Mouse (Mus musculus): ENCODE results near the gene Gna13.

DNA sequence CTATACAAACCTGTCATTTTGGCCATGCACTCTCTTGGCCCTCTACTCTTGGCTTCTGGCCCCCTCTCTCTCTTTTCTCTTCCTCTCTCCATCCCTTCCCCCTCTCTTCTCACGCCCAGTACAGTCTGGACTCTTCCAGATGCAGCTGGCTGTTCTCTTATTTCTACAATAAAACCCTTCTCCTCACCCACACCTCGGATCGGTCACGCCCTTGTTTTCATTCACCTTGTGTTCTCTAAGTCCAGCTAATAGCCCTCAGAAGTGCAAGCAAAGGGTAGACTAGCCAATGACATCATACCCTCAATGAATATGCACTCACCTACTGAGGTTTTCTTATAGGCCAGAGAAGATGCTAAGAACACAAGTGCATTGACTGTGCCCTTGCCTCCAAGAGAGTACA, 11.1 kb upstream of the Gna13 start:
- TF ChIP-seq CTCF (IDR thresholded peaks at IDR 0.05; ENCODE audit: low read depth, low read length) (no peak), GATA1 (IDR thresholded peaks at IDR 0.05; ENCODE audit: borderline replicate concordance, low read length) (no peak), GATA2 (IDR thresholded peaks at IDR 0.05; ENCODE audit: borderline replicate concordance, low read depth, low read length) (no peak), TAL1 (conservative IDR thresholded peaks at IDR 0.05; ENCODE audit: low read depth, low read length) (no peak)

Data from G1E (cell line).